Mouse (Mus musculus) embryonic facial prominence, embryonic 14.5 days (tissue): ENCODE results near the gene P4ha2. TPM values are rescaled to one million over a fixed set of nuclear protein-coding genes. Genes with fewer than 3 reads are reported as not detected.

ENCODE experiments used
- polyA plus RNA-seq: library from polyadenylated mRNA; unstranded; fragments of >200 nt; fragmentation: Nextera tagmentation; extraction: Ambion mirVana; gene quantifications from 2 replicates; pipeline ENCODE4 v1.2.1, GENCODE M21; 2014

The P4ha2 gene
- polyA plus RNA-seq, 1 experiment from 2014 or later = 120 TPM

Other genes with a start within 250 kb of the P4ha2 start
- 0.47 and 0.63 TPM in 2 replicates for gene Gm12216, start 240.8 kb upstream of the P4ha2 start, polyA plus RNA-seq
- 9.0 and 10.2 TPM in 2 replicates for gene Slc22a5, start 208.4 kb upstream of the P4ha2 start, polyA plus RNA-seq
- gene Slc22a21, start 119.8 kb upstream of the P4ha2 start, polyA plus RNA-seq = 4.0 and 4.9 TPM in 2 replicates
- 1.7 and 2.3 TPM in 2 replicates for gene Slc22a4, start 72.0 kb upstream of the P4ha2 start, polyA plus RNA-seq
- gene Pdlim4, start 31.1 kb upstream of the P4ha2 start, polyA plus RNA-seq = 115 and 132 TPM in 2 replicates
- not detected in 2 replicates for gene Csf2, start 149.6 kb downstream of the P4ha2 start, polyA plus RNA-seq
- gene Il3, start 167.2 kb downstream of the P4ha2 start, polyA plus RNA-seq = not detected in 2 replicates
- gene Acsl6, start 203.7 kb downstream of the P4ha2 start, polyA plus RNA-seq = 2.3 and 3.2 TPM in 2 replicates